Mouse (Mus musculus): ENCODE results near the gene Mpdu1. TPM values are rescaled to one million over a fixed set of nuclear protein-coding genes. Genes with fewer than 3 reads are reported as not detected.

Mpdu1 gene
- polyA plus RNA-seq, 1 experiment from 2014 or later, result 85.1 TPM

DNA sequence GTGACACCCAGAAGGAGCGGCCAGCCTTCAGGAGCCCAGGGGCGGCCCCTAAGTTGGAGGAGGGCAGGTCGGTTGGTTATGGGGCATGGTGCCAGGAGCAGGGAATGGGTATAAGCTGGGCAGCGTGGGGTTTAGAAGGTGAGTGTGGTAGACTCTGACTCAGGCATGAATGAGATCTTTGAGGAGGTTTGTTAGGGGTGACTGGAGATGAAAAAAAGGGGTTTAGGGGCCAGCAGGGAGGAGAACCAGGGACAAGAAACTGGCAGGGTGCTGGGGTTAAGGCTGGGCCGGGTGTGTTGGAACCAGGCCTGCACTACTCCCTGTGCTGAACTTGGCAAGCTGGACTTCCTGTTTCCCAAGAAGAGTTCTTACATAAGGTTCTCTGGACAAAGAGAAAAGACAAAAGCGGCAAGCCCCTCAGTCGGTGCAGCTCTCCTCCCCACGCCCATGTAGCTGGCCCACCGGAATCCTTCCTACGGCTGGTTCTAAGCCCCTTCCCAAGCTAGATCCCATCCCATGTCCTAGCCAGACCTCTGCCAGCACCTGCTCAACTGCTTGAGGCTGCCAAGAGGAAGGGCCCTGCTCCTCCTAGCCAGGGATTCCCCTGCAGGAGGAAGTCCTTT, 23.2 kb upstream of the Mpdu1 start, which contains the start of gene Tnfsf13:
Tnfsf13 (minus strand) TSS at position 259 of the 623 bp plus-strand sequence.
- H3K36me3 ChIP-seq, result no peaks in the 10 kb centered on the region
- DNase-seq (ENCODE audit: low spot score), result no peak
- H3K27me3 ChIP-seq (ENCODE audit: low read depth, poor library complexity, severe bottlenecking), result peaks cover 25% of the 10 kb centered on the region
- H3K27ac ChIP-seq (replicated peaks), result peak within 1 kb of the TSS; percentile 30; the same call in 1 of the 2 replicates
- H3K9me3 ChIP-seq (replicated peaks), result no peaks in the 10 kb centered on the region
- H3K4me1 ChIP-seq, result peaks cover 48% of the 10 kb centered on the region
- 66% methylated on average over 10 of the region's 10 CpGs for WGBS
- 0 out of 2 replicates have a peak within 1 kb of the TSS, but pooled peaks have one; percentile 8 for H3K4me3 ChIP-seq

DNA sequence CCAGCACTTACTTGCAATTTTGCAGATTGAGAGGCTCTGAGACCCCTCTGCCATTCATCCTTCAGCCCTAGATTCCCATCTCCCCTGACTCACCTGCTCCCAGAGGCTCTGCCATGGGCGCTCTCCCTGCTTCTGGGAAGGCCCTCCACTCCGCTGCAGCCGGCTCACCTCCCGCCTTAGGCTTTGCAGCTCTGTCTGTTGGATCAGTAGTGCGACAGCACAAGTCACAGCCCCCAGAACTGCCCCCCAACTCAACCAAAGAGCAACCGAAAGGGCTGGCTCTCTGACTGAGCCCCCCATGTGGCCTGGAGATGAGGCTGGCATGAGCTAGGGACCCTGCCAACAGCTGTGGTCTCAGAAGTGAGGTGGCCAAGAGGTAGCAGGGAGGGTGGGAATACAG, 22.5 kb upstream of the Mpdu1 start:
- Histone ChIP-seq H3K36me3 (peaks cover 7% of the 10 kb centered on the region), H3K9me3 (replicated peaks) (no peaks in the 10 kb centered on the region), H3K4me1 (peaks cover 55% of the 10 kb centered on the region), H3K27me3 (ENCODE audit: low read depth, poor library complexity, severe bottlenecking) (peaks cover 25% of the 10 kb centered on the region), H3K27ac (replicated peaks) (0 out of 2 replicates have a peak overlapping the region, but pooled peaks have one; percentile 30), H3K4me3 (0 out of 2 replicates have a peak overlapping the region, but pooled peaks have one; percentile 8)
- no peak for DNase-seq (ENCODE audit: low spot score)
- 81% methylated on average over 6 of the region's 6 CpGs for WGBS

DNA sequence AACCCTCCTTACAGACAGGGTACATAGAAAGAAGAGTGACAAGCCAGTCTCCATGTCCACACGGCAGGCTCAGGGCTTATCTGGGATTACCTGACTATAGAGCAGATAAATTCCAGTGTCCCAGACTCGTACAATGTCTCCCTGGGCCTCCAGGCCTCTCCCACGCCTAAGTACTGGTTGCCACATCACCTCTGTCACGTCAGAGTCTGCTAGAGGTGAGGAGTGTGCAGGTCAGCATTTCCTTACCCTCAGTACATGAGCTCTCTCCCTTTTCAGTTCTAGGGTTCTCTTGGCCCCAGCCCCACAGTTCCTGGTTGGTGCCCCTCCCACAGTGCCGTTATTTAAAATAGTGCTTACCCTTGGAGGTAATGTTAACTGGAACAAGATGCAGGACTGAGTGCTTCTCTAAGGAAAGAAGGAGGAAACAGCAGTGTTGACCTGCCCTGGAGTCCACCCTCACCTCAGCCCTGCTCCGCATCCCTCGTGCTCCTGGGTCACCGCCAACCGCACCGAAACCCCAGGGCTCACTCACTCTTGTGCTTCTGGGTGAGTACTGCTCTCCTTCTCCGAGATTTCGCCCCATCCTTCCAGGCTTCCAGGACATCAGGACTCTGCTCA, 21.8 kb upstream of the Mpdu1 start:
- H3K27ac ChIP-seq (replicated peaks), result 0 out of 2 replicates have a peak overlapping the region, but pooled peaks have one; percentile 81

DNA sequence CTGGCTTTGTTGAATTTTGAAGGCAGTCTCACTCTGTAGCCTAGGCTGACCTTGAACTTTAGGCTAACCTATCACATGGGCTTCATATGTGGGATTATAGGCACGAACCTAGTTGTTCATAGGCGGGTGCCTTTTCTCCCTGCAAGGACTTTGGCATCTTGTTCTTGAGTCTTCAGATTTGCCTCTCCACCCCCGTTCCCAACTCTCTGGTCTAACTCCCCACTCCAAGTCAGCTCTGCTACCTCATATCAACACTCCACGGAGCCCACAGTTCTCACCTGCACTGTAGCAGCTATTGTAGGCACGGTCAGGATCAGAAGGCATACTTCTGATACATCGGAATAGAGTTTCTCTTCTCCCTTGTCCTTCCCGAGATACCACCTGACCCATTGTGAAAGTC, 21.1 kb upstream of the Mpdu1 start:
- 80% methylated on average over 7 of the region's 7 CpGs for WGBS
- Histone ChIP-seq H3K27ac (replicated peaks) (peak overlapping the region; percentile 81), H3K4me1 (peaks cover 59% of the 10 kb centered on the region), H3K4me3 (no peak overlapping the region), H3K36me3 (peaks cover 20% of the 10 kb centered on the region), H3K9me3 (replicated peaks) (no peaks in the 10 kb centered on the region), H3K27me3 (ENCODE audit: low read depth, poor library complexity, severe bottlenecking) (peaks cover 25% of the 10 kb centered on the region)
- no peak for DNase-seq (ENCODE audit: low spot score)

More for the DNA sequence above, 21.8 kb upstream of the Mpdu1 start:
- Histone ChIP-seq H3K27me3 (ENCODE audit: low read depth, poor library complexity, severe bottlenecking) (peaks cover 25% of the 10 kb centered on the region), H3K4me1 (peaks cover 59% of the 10 kb centered on the region), H3K4me3 (no peak overlapping the region), H3K9me3 (replicated peaks) (no peaks in the 10 kb centered on the region), H3K36me3 (peaks cover 13% of the 10 kb centered on the region)
- WGBS, result 80% methylated on average over 12 of the region's 12 CpGs
- DNase-seq (ENCODE audit: low spot score), result no peak

DNA sequence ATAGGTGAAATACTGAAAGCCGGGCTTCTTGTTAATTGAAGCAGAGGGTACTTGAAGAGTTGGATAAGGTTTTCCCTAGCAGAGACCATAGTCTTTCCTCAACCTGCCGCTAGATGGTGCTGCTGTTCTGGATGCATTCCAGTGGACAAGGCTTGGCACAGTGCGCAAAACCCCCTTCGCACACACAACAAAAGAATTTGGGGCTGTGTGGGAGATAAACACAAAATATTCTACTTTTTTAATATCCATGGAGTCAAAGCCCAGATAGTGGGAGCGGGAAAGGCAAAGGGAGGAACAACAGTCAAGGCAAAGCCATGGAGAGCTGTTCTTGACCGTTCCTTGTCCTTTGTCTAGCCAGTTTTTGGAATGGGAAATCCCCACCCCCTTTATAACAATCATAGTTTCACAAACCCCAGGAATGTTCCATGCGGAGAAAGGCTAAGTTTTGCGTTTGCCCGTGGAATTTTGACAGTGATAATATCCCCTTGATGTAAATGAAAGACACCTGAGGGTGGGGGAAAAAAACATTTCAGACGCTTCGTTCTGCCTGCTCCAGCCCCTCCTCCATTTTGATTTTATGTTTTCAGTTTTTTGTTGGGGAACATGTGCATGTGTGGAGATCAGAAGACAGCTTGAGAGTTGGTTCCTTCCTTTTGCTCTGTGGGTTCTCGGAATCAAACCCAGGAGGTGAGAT, 20.5 kb upstream of the Mpdu1 start:
- H3K27me3 ChIP-seq (ENCODE audit: low read depth, poor library complexity, severe bottlenecking), result peaks cover 25% of the 10 kb centered on the region
- peak overlapping the region; percentile 73 for H3K4me3 ChIP-seq
- peak; percentile 89 for DNase-seq (ENCODE audit: low spot score)
- H3K9me3 ChIP-seq (replicated peaks), result no peaks in the 10 kb centered on the region
- peaks cover 26% of the 10 kb centered on the region for H3K36me3 ChIP-seq
- 30% methylated on average over 12 of the region's 12 CpGs for WGBS
- H3K27ac ChIP-seq (replicated peaks), result peak overlapping the region; percentile 81
- H3K4me1 ChIP-seq, result peaks cover 59% of the 10 kb centered on the region

DNA sequence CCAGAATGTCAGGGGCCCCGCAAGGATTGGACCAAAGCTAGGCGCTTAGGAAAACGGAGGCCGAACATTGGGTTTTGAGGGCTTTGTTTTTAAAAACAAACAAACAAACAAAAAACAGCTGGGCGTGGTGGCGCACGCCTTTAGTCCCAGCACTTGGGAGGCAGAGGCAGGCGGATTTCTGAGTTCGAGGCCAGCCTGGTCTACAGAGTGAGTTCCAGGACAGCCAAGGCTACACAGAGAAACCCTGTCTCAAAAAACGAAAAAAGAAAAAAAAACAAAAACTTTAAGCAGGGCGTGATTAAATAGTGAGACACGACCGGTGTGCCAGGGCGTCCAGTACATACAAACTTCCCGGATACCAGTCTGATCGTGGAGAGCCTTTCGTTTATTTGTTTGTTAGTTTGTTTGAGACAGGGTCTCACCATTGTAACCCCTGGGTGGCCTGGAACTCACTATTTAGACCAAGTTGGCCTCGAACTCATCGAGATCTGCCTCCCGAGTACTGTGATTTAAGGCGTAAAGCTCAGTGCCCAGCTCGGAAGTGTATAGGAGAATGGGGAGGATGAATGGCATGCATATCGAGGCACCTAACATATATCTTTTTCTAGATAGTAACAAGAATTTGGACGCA, 19.9 kb upstream of the Mpdu1 start:
- Histone ChIP-seq H3K27me3 (ENCODE audit: low read depth, poor library complexity, severe bottlenecking) (peaks cover 25% of the 10 kb centered on the region), H3K4me1 (peaks cover 59% of the 10 kb centered on the region), H3K4me3 (peak overlapping the region; percentile 73), H3K36me3 (peaks cover 32% of the 10 kb centered on the region), H3K27ac (replicated peaks) (peak overlapping the region; percentile 92), H3K9me3 (replicated peaks) (no peaks in the 10 kb centered on the region)
- DNase-seq (ENCODE audit: low spot score), result no peak
- WGBS, result 30% methylated on average over 24 of the region's 24 CpGs

DNA sequence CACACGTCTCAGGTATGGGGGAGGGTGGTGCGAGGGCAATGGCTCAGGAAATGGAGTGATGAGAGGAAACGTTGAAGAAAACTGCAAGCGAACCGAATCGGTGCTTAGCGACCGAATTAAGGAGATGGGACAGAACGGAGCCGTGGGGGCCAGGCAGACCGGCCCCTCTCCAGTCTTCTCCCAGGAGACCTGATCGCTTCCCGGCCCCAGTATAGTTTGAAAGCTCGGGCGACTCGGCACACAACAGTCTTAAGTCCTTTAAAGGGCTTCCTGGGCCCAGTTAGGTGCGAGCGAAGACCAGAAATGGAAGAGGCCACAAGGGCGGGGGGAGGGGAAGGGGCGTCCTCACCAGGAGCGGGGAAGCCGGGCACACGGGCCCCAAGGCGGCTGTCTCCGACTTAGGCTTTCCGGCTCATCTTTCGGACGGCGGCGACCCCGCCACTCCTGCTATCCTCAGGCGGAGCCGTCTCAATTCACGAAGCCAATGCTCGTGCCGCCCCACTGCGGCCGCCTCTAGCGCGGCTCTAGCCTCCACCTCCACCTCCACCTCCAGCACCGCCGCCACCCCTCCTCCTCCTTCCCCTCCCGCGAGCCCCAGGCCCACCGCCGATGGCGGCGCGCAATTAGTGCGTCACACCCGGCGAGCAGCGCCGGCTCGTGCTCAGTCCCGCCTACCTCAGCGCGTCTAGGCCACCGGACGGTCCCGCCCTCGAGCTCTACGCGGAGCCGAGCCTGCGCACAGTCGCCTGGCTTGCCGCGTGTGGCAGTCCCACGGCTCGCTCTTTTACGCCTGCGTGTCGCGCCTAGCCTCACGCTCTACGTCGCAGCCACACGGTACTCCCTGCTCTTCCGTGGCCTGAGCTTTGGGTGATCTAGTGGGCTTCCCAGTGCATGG, 19.1 kb upstream of the Mpdu1 start, which contains the start of gene Senp3:
Senp3 (minus strand) TSS at position 771 of the 895 bp plus-strand sequence.
- Histone ChIP-seq H3K9me3 (replicated peaks) (no peaks in the 10 kb centered on the region), H3K4me1 (peaks cover 53% of the 10 kb centered on the region), H3K27me3 (ENCODE audit: low read depth, poor library complexity, severe bottlenecking) (peaks cover 18% of the 10 kb centered on the region; the same call in 1 of the 2 replicates), H3K27ac (replicated peaks) (peak within 1 kb of the TSS; percentile 92), H3K36me3 (peaks cover 40% of the 10 kb centered on the region), H3K4me3 (peak within 1 kb of the TSS; percentile 73)
- peak; percentile 98 for DNase-seq (ENCODE audit: low spot score)
- WGBS, result under 1% methylated on average over 74 of the region's 80 CpGs

DNA sequence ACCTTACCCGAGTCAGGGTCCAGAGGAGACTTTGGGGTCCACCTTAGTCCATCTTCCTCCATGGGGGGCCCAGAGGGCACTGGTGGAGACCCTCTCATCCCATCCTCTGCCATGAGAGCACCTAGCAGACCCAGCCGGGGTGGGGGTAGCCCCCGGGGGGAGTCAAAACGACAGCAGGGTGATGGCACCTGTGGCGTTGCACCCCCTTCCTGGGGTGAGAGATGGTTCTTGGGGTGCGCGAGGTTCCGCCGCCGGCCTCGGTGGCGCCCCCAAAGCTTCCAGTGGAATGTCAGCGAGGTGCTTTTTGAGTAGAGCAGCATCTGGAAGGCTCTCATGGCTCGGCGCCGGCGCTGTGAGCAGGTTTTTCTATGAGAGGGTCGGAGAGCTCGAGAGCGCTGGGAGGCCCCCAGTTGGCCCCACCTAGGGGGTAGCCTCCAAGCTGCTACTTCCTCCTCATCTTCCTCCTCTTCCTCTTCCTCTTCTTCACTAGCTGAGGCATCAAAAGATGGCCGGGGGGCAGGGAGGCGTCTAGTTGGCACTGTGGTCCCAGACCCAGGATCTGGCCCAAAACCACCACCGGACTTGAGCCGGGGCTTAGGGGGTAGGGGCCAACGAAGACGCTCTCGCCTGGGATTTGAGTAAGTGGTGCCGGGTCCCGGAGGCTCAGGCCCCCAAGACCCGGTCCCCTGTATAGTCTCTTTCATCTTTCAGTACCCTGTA, 17.9 kb upstream of the Mpdu1 start:
- Histone ChIP-seq H3K9me3 (replicated peaks) (no peaks in the 10 kb centered on the region), H3K27me3 (ENCODE audit: low read depth, poor library complexity, severe bottlenecking) (peaks cover 14% of the 10 kb centered on the region; the same call in 1 of the 2 replicates), H3K4me1 (peaks cover 41% of the 10 kb centered on the region), H3K27ac (replicated peaks) (peak overlapping the region; percentile 92; the same call in 1 of the 2 replicates), H3K4me3 (peak overlapping the region; percentile 73), H3K36me3 (peaks cover 52% of the 10 kb centered on the region)
- WGBS, result 90% methylated on average over 30 of the region's 30 CpGs
- DNase-seq (ENCODE audit: low spot score), result no peak

DNA sequence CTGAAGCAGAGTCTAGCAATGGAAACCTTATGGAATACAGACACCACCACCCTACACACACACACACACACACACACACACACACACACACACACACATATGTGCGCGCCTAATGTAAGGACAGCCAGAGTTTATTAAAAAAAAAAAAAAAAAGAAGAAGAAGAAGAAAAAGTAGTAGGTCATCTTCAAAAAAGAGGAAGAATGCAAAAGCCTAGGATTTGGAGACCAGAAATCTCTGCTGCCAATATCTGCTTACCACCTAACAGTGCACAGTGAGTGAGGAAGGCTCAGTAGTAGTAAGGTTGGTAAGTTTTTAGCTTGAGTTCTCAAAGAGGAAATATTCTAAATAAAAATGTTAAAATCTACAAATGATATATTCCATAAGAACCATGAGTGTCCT, 16.7 kb upstream of the Mpdu1 start:
- Histone ChIP-seq H3K4me3 (0 out of 2 replicates have a peak overlapping the region, but pooled peaks have one; percentile 16), H3K27ac (replicated peaks) (no peak overlapping the region), H3K27me3 (ENCODE audit: low read depth, poor library complexity, severe bottlenecking) (peaks cover 2% of the 10 kb centered on the region; the same call in 1 of the 2 replicates), H3K4me1 (peaks cover 35% of the 10 kb centered on the region), H3K36me3 (peaks cover 64% of the 10 kb centered on the region), H3K9me3 (replicated peaks) (no peaks in the 10 kb centered on the region)
- DNase-seq (ENCODE audit: low spot score), result no peak
- 100% methylated on average over 2 of the region's 2 CpGs for WGBS

DNA sequence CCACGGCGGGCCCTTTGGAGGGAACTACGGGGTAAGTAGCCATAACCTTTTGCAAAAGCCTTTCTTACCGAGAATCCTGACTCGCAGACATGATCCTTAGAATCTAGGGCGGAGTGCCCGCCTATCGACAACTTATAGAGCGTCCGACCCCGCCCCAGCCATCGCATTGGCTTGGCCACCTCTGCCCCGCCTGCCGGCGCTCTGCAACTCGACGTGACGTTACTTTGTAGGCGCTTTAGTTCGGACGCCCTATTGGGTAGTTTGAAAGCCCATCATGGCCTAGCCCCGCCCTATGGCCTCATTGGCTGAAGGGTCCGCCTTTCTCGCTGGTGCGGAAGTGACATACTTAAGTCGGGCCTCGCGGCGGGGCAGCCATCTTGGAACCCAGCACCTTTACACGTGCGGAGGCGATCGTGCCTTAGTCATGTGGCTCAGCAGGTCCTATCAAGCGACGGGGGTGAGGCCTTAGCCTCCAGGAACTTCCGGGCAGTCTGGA, 9.8 kb upstream of the Mpdu1 start, which contains the start of gene Eif4a1:
Eif4a1 (minus strand) TSS at position 213 of the 496 bp plus-strand sequence.
- WGBS, result under 1% methylated on average over 36 of the region's 36 CpGs
- Histone ChIP-seq H3K4me3 (peak within 1 kb of the TSS; percentile 91), H3K36me3 (peaks cover 88% of the 10 kb centered on the region), H3K27ac (replicated peaks) (peak within 1 kb of the TSS; percentile 96), H3K9me3 (replicated peaks) (no peaks in the 10 kb centered on the region), H3K27me3 (ENCODE audit: low read depth, poor library complexity, severe bottlenecking) (no peaks in the 10 kb centered on the region), H3K4me1 (peaks cover 31% of the 10 kb centered on the region)
- DNase-seq (ENCODE audit: low spot score), result peak; percentile 100

DNA sequence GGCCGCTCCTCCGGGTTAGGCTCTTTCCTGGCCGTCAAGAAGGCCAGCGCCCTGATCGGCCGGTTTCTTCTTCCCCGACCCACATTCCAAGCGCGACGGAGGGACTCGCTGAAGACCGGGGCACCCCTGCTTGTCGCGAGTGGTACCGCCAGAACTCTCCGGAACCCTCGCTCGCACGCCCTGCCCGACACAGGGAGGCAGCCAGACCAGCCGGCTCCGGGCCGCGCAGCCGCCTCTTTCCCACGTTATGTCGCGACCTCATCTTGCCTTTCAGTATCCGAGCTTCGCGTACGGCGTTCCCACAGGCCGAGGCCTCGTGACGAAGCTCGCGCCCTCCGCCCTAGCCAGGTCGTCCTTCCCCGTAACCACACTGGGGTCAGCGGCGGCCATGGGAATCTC, 9.3 kb upstream of the Mpdu1 start:
- no peak for DNase-seq (ENCODE audit: low spot score)
- peaks cover 31% of the 10 kb centered on the region for H3K4me1 ChIP-seq
- WGBS, result under 1% methylated on average over 43 of the region's 43 CpGs
- H3K27ac ChIP-seq (replicated peaks), result peak overlapping the region; percentile 96
- peaks cover 87% of the 10 kb centered on the region for H3K36me3 ChIP-seq
- H3K4me3 ChIP-seq, result peak overlapping the region; percentile 91
- no peaks in the 10 kb centered on the region for H3K9me3 ChIP-seq (replicated peaks)
- H3K27me3 ChIP-seq (ENCODE audit: low read depth, poor library complexity, severe bottlenecking), result no peaks in the 10 kb centered on the region

Measured in midbrain, embryonic 10.5 days (tissue).